Mouse (Mus musculus) heart, adult 11 months (tissue): ENCODE data around the gene Tmem239.

Experiments
- DNase-seq: peaks from one replicate; pipeline ENCODE4 v3.0.0; 2022

Gene Tmem239

DNA sequence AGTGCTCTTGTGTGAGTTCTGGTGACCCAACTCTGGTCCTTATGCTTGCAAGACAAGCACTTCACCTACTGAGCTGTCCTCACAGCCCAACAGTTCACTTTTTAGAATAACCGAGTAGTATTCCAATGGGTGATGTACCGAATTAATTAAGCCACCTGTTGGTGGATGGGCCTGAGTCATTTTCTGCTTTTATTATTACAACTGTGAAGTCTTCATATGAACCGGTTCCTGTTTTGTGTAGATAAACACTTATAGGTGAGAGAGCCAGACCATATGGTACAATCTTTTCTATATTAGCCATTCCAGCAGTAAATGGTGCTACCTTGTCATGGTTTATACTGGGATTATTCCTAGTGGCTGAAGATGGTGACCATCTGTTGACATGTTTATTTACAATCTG is 6.5 kb downstream of the Tmem239 start:
- DNase-seq, result no peak

DNA sequence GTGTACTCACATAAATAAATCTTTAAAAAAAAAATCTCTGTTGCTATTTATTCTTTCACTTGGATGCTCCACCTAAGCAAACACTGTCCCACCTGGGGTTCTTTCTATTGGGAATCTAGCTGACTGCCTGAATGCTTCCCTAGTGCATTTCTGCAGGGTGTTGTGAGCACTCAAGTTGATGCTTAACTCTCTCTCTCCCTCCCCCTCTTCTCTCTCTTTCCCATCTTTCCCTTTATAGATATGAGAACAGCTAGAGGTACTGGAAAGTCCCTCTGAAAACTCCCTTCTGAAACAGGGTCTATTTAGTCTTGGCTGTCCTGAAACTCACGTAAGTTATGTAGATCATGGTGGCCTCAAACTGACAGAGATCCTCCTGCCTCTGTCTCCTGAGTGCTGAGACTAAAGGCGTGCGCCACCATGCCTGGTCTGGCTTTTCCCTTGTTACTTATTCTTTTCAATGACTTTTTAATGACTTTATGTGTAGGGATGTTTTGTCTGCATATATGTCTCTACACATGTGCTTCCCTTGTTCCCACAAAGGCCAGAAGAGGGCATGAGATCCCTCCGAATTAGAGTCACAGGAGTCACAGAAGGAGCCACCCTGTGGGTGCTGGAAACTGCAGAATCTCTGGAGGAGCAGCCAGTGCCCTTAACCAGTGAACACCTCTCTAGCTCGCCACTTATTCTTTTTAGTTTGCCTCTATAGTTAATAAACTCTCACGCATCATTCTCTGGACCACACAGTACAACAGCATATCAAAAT is 8.0 kb downstream of the Tmem239 start:
- DNase-seq, result no peak

DNA sequence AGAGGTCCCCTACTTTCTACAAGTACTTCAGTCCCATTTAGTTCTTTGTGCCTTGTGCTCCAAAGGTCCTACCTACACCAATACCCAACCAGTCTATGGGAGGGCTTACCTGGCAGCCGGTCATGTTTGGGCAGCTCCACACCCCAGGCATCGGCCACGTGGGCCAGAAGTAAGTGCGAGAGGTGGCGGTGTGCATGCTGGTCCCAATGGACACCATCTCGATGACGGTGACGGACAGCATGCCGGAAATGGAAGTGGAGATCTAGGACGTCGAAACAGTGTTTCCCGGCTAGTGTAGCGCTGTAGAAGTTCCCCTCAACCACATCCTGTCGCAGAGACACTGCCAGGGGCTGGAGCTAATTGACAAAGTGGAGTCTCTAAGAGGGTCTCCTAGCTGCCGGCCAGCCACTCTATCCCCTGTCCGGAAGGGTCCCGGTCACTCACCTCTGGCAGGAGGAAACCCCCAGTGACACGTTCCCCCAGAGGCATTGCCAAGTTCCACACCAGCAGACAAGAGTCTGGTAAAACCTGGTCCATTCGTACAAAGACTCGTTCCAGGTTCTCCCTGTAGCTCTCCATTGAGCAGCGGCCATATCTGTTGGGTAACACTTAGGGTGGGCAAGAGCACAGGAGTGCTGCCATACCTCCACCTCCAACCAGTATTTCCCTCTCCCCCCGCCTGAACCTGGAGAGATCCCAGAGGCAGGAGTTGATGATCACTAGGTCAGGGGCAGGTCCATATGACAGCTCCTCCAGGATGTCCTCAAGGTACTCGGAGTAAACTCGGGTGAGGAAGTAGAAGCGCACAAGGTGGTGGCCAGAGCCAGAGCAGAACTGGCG is 15.7 kb downstream of the Tmem239 start:
- DNase-seq, result peak; percentile 92

GRCm38 (mm10) chr2:130423397-130424125 is 17.3 kb downstream of the Tmem239 start:
- DNase-seq, result no peak

- DNase-seq, result peak; percentile 99
Measured at GRCm38 (mm10) chr2:130424126-130424853, 18.0 kb downstream of the Tmem239 start, which contains the start of the genes Vps16 and Pced1a. Gene Vps16, plus strand, starts transcription at chr2:130424339. Gene Pced1a, minus strand, starts transcription at chr2:130424701.

DNA sequence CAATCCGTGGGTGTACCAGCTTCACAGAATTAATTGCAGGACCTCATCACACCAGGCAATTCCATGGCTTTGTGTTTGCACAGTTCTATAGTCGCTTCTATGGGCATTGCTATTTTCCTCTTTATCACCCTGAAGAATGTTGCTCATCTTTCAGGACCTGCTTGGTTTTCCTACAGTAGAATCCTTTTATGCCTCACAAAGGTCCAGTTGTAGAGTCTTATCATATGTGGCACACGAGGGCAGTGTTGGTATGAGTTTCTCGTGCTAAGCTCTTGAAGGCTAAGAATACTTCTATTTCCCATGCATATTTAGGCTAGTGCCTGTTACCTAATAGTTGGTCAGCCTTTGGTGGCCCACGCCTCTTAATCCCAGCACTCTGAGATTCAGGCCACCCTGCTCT is 18.8 kb downstream of the Tmem239 start:
- DNase-seq, result no peak

GRCm38 (mm10) chr2:130429851-130430250 is 23.6 kb downstream of the Tmem239 start:
- no peak for DNase-seq

DNA sequence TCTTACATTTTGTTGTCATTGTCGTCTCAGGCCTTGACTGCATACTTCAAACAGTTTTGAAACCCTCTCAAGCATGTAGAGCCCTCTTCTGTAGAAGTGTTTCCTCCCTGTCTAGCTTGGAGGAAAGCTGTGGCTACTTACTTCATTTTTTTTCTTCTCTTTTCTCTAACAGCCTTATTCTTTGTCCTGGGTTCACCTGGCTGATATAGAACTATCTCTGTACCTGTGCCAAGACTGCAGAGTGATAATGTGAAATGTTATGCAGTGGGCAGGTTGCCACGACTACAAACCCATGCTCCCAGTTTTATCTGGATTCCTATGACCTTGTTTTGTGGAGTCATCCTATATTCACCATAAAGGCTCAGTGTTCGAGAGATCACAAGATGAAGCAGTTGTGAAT is 24.2 kb downstream of the Tmem239 start:
- no peak for DNase-seq

DNA sequence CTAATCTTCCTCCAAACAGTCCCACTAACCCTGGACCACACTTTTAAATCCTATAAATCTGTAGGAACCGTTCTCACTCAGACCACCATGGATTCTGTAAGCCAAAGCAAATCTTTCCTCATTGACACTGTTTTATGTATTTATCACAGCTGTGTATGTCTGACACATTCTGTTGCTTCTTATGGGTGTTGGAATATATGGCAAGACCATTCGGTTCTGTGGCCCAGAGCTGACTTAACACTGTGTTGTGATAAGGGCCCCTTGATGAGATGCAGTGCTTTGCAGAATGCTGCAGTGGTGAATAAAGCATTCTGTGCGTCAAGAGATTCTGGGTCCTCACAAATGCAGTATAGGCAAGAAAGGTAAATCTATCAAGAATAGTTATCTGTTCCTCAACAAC is 25.9 kb downstream of the Tmem239 start:
- DNase-seq, result no peak

DNA sequence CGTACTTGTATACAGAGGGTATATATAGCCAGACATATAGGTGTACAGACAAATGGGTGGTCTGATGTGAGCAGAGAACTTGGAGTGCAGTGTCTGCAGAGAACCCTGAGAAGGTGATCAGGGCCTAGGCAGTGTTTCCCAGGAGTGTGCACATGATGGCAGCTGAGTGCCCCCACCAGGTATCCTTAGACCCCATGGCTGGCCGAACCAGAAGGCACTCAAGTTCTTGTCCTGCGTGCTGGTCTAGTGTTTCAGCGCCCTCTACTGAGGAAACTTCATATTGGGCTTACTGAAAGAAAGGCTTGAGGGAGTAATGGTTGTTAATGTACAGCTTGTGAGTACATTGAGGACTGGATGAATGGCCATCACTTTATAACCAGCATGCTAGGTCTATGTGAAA is 26.9 kb downstream of the Tmem239 start:
- no peak for DNase-seq

GRCm38 (mm10) chr2:130436769-130437168 is 30.5 kb downstream of the Tmem239 start:
- no peak for DNase-seq

GRCm38 (mm10) chr2:130438861-130439260 is 32.6 kb downstream of the Tmem239 start:
- peak; percentile 89 for DNase-seq

- DNase-seq, result no peak
Measured at GRCm38 (mm10) chr2:130439840-130440480, 33.7 kb downstream of the Tmem239 start.

DNA sequence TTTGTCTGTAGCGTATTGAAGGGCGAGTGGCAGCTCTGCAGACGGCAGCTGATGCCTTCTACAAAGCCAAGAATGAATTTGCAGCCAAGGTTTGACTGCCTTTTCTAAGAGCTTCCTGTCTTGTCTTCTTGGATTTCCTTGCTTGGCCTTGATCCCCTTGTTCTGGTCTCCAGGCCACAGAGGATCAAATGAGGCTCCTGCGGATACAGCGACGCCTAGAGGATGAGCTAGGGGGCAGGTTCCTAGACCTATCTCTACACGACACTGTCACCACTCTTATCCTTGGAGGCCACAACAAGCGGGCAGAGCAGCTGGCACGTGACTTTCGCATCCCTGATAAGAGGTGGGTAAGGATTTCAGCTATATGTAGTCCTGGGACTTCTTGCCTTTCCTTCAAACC is 35.9 kb downstream of the Tmem239 start:
- DNase-seq, result peak; percentile 88

- no peak for DNase-seq
Measured at GRCm38 (mm10) chr2:130448449-130448848, 42.2 kb downstream of the Tmem239 start.

GRCm38 (mm10) chr2:130449021-130449793 is 42.9 kb downstream of the Tmem239 start:
- peak; percentile 93 for DNase-seq

DNA sequence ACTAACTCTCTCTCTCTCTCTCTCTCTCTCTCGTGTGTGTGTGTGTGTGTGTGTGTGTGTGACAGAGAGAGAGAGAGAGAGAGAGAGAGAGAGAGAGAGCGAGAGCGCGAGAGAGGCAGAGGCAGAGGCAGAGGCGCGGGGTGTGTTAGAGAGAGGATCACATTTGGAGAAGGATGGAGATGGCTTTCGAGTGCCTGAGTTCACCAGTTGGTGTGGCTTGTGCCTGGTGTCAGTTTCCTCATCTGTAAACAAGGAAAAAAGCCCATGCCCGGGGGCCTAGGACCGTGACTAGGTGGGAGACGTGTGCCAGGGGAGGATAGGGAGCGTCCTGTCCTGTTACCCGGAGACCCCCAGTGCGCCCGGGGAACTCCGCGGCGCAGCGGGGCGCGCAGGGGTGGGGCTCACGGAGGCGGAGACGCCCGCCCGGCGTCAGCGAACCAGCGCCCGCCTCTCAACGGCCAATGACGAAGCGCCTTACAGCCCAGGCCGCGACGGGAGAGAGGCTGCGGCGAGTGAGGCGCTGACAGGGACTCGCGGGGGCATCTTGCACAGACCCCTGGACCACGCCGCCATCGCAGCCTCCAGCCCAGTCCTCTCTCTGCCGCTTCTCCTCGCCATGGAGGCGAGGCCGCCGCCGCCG is 43.6 kb downstream of the Tmem239 start, which contains the start of gene Ptpra:
Ptpra (plus strand) TSS at position 485 of the 640 bp plus-strand sequence.
- peak; percentile 100 for DNase-seq

DNA sequence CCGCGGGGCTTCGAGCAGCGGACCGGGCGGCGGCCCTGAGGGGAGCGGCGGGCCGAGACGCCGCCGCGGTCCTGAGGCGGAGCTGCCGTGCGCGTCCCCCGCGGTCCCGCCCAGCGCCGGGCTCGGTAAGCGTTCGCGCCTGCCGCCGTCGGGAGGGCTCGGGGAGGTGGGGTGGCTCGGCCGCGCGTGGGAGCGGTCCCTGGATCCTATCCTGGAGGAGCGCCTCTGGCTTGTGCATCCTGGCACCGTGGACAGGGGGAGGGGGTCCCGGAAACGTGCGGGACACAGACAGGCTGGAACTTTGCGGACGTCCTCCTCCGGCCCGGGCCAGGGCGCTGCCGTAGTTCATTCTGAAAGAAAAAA is 44.1 kb downstream of the Tmem239 start:
- no peak for DNase-seq

DNA sequence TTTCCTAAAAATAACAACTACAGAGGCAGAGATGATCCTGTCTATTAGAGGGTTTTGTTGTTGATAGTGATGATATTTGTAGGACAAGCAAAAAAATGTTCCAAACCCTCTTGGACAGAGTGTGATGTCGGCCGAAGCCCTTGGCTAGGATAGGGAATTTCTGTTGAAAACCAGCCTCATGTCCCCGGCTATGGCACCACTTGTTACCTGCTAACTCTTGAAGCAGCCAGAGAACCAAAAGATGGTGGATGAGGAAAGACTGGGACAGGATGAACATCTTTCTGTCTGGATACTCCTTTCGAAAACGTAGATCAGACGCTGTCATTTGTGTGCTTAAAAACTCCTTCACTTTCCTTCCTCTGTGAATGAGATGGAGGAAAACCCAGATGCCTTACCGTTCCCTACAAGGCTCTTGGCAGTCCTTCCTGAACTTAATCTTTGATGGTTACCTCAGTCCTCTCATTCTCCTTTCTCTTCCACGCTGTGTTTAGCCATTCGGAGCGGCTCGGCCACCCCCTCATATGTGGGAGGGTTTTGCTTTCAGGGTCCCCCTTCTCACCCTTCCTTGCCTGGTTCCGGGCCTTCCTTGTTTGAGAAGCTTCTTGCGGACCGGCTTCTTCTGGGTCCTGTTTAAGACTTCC is 44.9 kb downstream of the Tmem239 start:
- DNase-seq, result peak; percentile 89

GRCm38 (mm10) chr2:130451727-130452090 is 45.4 kb downstream of the Tmem239 start:
- DNase-seq, result peak; percentile 85
